Mouse (Mus musculus): Measurements from ENCODE around the gene C1qbp. TPM values are rescaled to one million over a fixed set of nuclear protein-coding genes. Genes with fewer than 3 reads are reported as not detected.
A peak's percentile ranks its signal among the peaks of the same experiment; 100 is the strongest.

C1qbp gene
- polyA plus RNA-seq, 1 experiment from 2014 or later: 189 TPM

DNA sequence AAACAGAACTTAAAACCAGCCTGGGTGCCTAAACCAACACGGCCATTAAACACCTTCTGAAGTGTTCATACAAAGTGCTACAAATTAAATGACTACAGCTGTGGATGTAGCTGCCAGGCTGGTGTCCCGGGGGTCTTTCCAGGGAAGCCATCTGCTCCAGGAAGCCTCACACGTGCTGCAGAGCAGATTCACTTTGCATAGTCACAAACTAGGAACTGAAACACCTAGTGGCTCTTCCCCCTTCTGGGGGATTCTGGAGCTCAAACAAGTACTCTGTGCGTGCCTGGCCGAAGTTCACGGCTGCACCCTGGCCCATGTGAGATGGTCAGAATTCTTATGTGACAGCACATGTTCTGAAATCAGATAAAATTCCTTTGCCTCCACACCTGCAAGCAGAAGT lies 2.6 kb downstream of the C1qbp start:
- no peak for ATAC-seq
- H3K4me1 ChIP-seq (replicated peaks; ENCODE audit: control insufficient read depth, insufficient read depth, low read length): peaks cover 11% of the 10 kb centered on the region
- H3K4me2 ChIP-seq (ENCODE audit: low read length): no peak overlapping the region
- H3K36me3 ChIP-seq (ENCODE audit: control insufficient read depth, insufficient read depth): peaks cover 29% of the 10 kb centered on the region
- no peaks in the 10 kb centered on the region for H3K27me3 ChIP-seq (replicated peaks; ENCODE audit: control insufficient read depth, insufficient read depth, low read length)
- no peak overlapping the region for H3K9ac ChIP-seq (replicated peaks; ENCODE audit: low read depth, low read length)
- no peak overlapping the region for H3K27ac ChIP-seq (ENCODE audit: low read length)
- no peak overlapping the region for H3K4me3 ChIP-seq (replicated peaks; ENCODE audit: low read length)
- no peaks in the 10 kb centered on the region for H3K9me3 ChIP-seq (ENCODE audit: control insufficient read depth, low read length)
- WGBS: 86% methylated on average over 6 of the region's 6 CpGs

GRCm38 (mm10) chr11:70977293-70977692 lies 5.5 kb downstream of the C1qbp start:
- Histone ChIP-seq H3K4me3 (replicated peaks; ENCODE audit: low read length) (no peak overlapping the region), H3K27me3 (replicated peaks; ENCODE audit: control insufficient read depth, insufficient read depth, low read length) (no peaks in the 10 kb centered on the region), H3K4me1 (replicated peaks; ENCODE audit: control insufficient read depth, insufficient read depth, low read length) (peaks cover 8% of the 10 kb centered on the region), H3K4me2 (ENCODE audit: low read length) (no peak overlapping the region), H3K36me3 (ENCODE audit: control insufficient read depth, insufficient read depth) (peaks cover 33% of the 10 kb centered on the region), H3K27ac (ENCODE audit: low read length) (no peak overlapping the region), H3K9me3 (ENCODE audit: control insufficient read depth, low read length) (no peaks in the 10 kb centered on the region), H3K9ac (replicated peaks; ENCODE audit: low read depth, low read length) (no peak overlapping the region)
- WGBS: 94% methylated on average over 6 of the region's 6 CpGs
- ATAC-seq: no peak

DNA sequence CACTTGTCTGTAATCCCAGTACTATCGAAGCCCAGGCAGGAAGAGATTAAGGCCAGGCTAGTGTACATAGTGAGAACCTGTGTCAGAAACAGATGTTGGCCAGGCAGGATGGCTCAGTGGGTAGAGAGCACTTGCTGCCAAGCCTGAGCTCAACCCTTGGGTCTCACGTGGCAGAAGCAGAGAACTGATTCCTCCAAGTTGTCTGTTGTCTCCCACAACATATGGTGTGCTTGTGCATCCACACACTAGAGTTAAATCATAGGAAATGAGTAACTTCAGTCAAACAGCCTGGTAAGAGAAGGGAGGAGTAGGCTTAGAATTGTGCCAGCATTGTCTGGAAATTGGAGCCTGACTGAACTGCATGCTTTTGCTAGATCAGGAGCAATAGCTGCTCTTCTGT lies 7.6 kb downstream of the C1qbp start:
- H3K36me3 ChIP-seq (ENCODE audit: control insufficient read depth, insufficient read depth): peaks cover 31% of the 10 kb centered on the region
- WGBS: 73% methylated on average over 2 of the region's 2 CpGs
- no peak for ATAC-seq

DNA sequence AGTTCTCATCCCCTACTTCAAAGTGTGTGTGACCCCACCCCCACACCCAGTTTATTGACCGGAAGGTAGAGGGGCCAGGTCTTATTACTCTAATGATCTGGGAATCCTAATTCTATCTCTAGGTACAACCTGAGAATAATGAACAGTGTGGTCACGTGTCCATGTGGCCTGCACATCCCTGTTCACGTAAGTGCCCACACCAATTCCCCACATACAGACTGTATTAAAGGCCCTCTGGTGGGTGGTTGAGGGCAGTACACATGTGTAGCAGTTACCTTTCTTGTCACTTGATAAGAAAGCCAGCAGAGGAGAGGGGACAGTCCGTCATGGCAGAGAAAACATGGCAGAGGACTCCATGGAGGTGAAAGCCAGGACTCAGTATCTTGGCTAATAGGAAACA lies 8.9 kb downstream of the C1qbp start:
- no peak for ATAC-seq
- no peaks in the 10 kb centered on the region for H3K27me3 ChIP-seq (replicated peaks; ENCODE audit: control insufficient read depth, insufficient read depth, low read length)
- H3K27ac ChIP-seq (ENCODE audit: low read length): no peak overlapping the region
- H3K9ac ChIP-seq (replicated peaks; ENCODE audit: low read depth, low read length): no peak overlapping the region
- no peak overlapping the region for H3K4me3 ChIP-seq (replicated peaks; ENCODE audit: low read length)
- peaks cover 6% of the 10 kb centered on the region for H3K4me1 ChIP-seq (replicated peaks; ENCODE audit: control insufficient read depth, insufficient read depth, low read length)
- no peak overlapping the region for H3K4me2 ChIP-seq (ENCODE audit: low read length)
- H3K9me3 ChIP-seq (ENCODE audit: control insufficient read depth, low read length): no peaks in the 10 kb centered on the region
- WGBS: 70% methylated on average over 4 of the region's 4 CpGs
- H3K36me3 ChIP-seq (ENCODE audit: control insufficient read depth, insufficient read depth): peaks cover 23% of the 10 kb centered on the region

More for the DNA sequence above, 7.6 kb downstream of the C1qbp start:
- Histone ChIP-seq H3K4me3 (replicated peaks; ENCODE audit: low read length) (no peak overlapping the region), H3K4me2 (ENCODE audit: low read length) (no peak overlapping the region), H3K4me1 (replicated peaks; ENCODE audit: control insufficient read depth, insufficient read depth, low read length) (peaks cover 6% of the 10 kb centered on the region), H3K9ac (replicated peaks; ENCODE audit: low read depth, low read length) (no peak overlapping the region), H3K27me3 (replicated peaks; ENCODE audit: control insufficient read depth, insufficient read depth, low read length) (no peaks in the 10 kb centered on the region), H3K9me3 (ENCODE audit: control insufficient read depth, low read length) (no peaks in the 10 kb centered on the region), H3K27ac (ENCODE audit: low read length) (no peak overlapping the region)

DNA sequence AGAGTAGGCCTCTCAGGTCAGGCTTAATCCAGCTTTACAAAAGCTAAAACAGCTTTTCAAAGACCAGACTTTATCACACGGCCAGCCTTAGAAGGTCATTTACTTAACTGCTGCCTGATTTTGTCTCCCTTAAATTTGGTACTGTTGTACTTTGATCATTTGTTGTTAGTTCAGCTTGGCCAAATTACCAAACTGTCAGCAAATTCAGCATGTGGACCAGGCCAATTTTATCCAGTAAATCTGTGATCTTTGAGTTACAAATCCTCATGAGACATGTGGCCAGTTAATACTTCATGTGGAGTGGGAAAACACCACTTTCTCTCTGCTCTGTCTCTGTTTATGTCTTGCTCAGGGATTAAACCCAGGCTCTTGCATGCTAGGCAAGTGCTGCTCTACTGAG lies 10.2 kb downstream of the C1qbp start:
- 52% methylated on average over 1 of the region's 1 CpGs for WGBS
- peaks cover 13% of the 10 kb centered on the region for H3K36me3 ChIP-seq (ENCODE audit: control insufficient read depth, insufficient read depth)
- H3K4me1 ChIP-seq (replicated peaks; ENCODE audit: control insufficient read depth, insufficient read depth, low read length): peaks cover 17% of the 10 kb centered on the region
- no peak overlapping the region for H3K9ac ChIP-seq (replicated peaks; ENCODE audit: low read depth, low read length)
- no peak overlapping the region for H3K27ac ChIP-seq (ENCODE audit: low read length)
- H3K9me3 ChIP-seq (ENCODE audit: control insufficient read depth, low read length): no peaks in the 10 kb centered on the region
- ATAC-seq: no peak
- H3K4me2 ChIP-seq (ENCODE audit: low read length): no peak overlapping the region
- H3K4me3 ChIP-seq (replicated peaks; ENCODE audit: low read length): no peak overlapping the region
- no peaks in the 10 kb centered on the region for H3K27me3 ChIP-seq (replicated peaks; ENCODE audit: control insufficient read depth, insufficient read depth, low read length)

GRCm38 (mm10) chr11:70970560-70971540 lies 12.0 kb downstream of the C1qbp start:
- Histone ChIP-seq H3K27me3 (replicated peaks; ENCODE audit: control insufficient read depth, insufficient read depth, low read length) (no peaks in the 10 kb centered on the region), H3K9ac (replicated peaks; ENCODE audit: low read depth, low read length) (peak overlapping the region; percentile 68), H3K27ac (ENCODE audit: low read length) (peak overlapping the region; percentile 94), H3K4me3 (replicated peaks; ENCODE audit: low read length) (peak overlapping the region; percentile 88), H3K4me2 (ENCODE audit: low read length) (peak overlapping the region; percentile 91), H3K9me3 (ENCODE audit: control insufficient read depth, low read length) (no peaks in the 10 kb centered on the region), H3K36me3 (ENCODE audit: control insufficient read depth, insufficient read depth) (peaks cover 4% of the 10 kb centered on the region), H3K4me1 (replicated peaks; ENCODE audit: control insufficient read depth, insufficient read depth, low read length) (peaks cover 19% of the 10 kb centered on the region)
- peak; percentile 10 for ATAC-seq
- WGBS: 17% methylated on average over 24 of the region's 24 CpGs

- peak within 1 kb of the TSS; percentile 88 for H3K4me3 ChIP-seq (replicated peaks; ENCODE audit: low read length)
- under 1% methylated on average over 43 of the region's 43 CpGs for WGBS
- peak; percentile 99 for ATAC-seq
- peak within 1 kb of the TSS; percentile 91 for H3K4me2 ChIP-seq (ENCODE audit: low read length)
- peaks cover 19% of the 10 kb centered on the region for H3K4me1 ChIP-seq (replicated peaks; ENCODE audit: control insufficient read depth, insufficient read depth, low read length)
- no peaks in the 10 kb centered on the region for H3K9me3 ChIP-seq (ENCODE audit: control insufficient read depth, low read length)
- no peaks in the 10 kb centered on the region for H3K27me3 ChIP-seq (replicated peaks; ENCODE audit: control insufficient read depth, insufficient read depth, low read length)
- peaks cover 11% of the 10 kb centered on the region for H3K36me3 ChIP-seq (ENCODE audit: control insufficient read depth, insufficient read depth)
- H3K9ac ChIP-seq (replicated peaks; ENCODE audit: low read depth, low read length): peak within 1 kb of the TSS; percentile 88
- H3K27ac ChIP-seq (ENCODE audit: low read length): peak within 1 kb of the TSS; percentile 94
Observed at GRCm38 (mm10) chr11:70969821-70970559, 12.8 kb downstream of the C1qbp start, which contains the start of the genes Nup88 and Rpain. TSS of gene Nup88 (minus strand) at chr11:70969973. TSS of gene Rpain (plus strand) at chr11:70970213.

- no peaks in the 10 kb centered on the region for H3K9me3 ChIP-seq (ENCODE audit: control insufficient read depth, low read length)
- WGBS: under 1% methylated on average over 25 of the region's 25 CpGs
- peak overlapping the region; percentile 88 for H3K9ac ChIP-seq (replicated peaks; ENCODE audit: low read depth, low read length)
Observed at GRCm38 (mm10) chr11:70969271-70969794, 13.5 kb downstream of the C1qbp start.

More at GRCm38 (mm10) chr11:70969271-70969794, 13.5 kb downstream of the C1qbp start:
- peak overlapping the region; percentile 86 for H3K27ac ChIP-seq (ENCODE audit: low read length)
- no peaks in the 10 kb centered on the region for H3K27me3 ChIP-seq (replicated peaks; ENCODE audit: control insufficient read depth, insufficient read depth, low read length)
- peaks cover 19% of the 10 kb centered on the region for H3K4me1 ChIP-seq (replicated peaks; ENCODE audit: control insufficient read depth, insufficient read depth, low read length)
- H3K36me3 ChIP-seq (ENCODE audit: control insufficient read depth, insufficient read depth): peaks cover 17% of the 10 kb centered on the region
- peak overlapping the region; percentile 88 for H3K4me3 ChIP-seq (replicated peaks; ENCODE audit: low read length)
- H3K4me2 ChIP-seq (ENCODE audit: low read length): peak overlapping the region; percentile 88
- peak; percentile 10 for ATAC-seq
